Mouse (Mus musculus) hindbrain, embryonic 16.5 days (tissue): ENCODE measurements at regions not wholly inside any gene's neighbourhood (a gene's known extent, or its start where the extent isn't known, plus 50 kb on each side); places are given as distances from the start of the nearest gene placed in this dataset.

Source experiments
- ATAC-seq: fragments of 200-750 bp; cut with Nextera tagmentation; 2 replicates; pipeline ENCODE4 v1.8.0; 2017; ENCODE audit warnings: moderate TSS enrichment, moderate library complexity
- H3K27ac ChIP-seq: fragments of 300-500 bp; sonication (generic); 2 replicates; pipeline ENCODE4 v1.5.1; 2014; ENCODE audit warnings: low read depth, mild to moderate bottlenecking, control low read depth, low read length, moderate library complexity
- H3K27me3 ChIP-seq: fragments of 300-500 bp; sonication (generic); replicated peaks from 2 replicates; pipeline ENCODE4 v1.6.1; 2014; ENCODE audit warnings: low read length; ENCODE audit not compliant: control insufficient read depth, insufficient read depth
- H3K36me3 ChIP-seq: fragments of 300-500 bp; sonication (generic); 2 replicates; pipeline ENCODE4 v1.6.1; 2014; ENCODE audit warnings: mild to moderate bottlenecking, low read length, moderate library complexity, mixed read lengths; ENCODE audit not compliant: control insufficient read depth, insufficient read depth
- H3K4me1 ChIP-seq: fragments of 300-500 bp; sonication (generic); 2 replicates; pipeline ENCODE4 v1.6.1; 2014; ENCODE audit warnings: low read depth, low read length; ENCODE audit not compliant: control insufficient read depth, insufficient read depth
- H3K4me2 ChIP-seq: fragments of 300-500 bp; sonication (generic); 2 replicates; pipeline ENCODE4 v1.6.1; 2014; ENCODE audit warnings: mild to moderate bottlenecking, low read length, control low read depth, moderate library complexity
- H3K4me3 ChIP-seq: fragments of 300-500 bp; sonication (generic); 2 replicates; pipeline ENCODE4 v1.5.1; 2014; ENCODE audit warnings: mild to moderate bottlenecking, low read length, control low read depth, moderate library complexity
- H3K9ac ChIP-seq: fragments of 300-500 bp; sonication (generic); 2 replicates; pipeline ENCODE4 v1.6.1; 2014; ENCODE audit warnings: low read depth, mild to moderate bottlenecking, control low read depth, low read length, moderate library complexity
- H3K9me3 ChIP-seq: fragments of 300-500 bp; sonication (generic); 2 replicates; pipeline ENCODE4 v1.6.1; 2014; ENCODE audit warnings: mild to moderate bottlenecking, low read length, moderate library complexity; ENCODE audit not compliant: control insufficient read depth
- WGBS: fragments of 180-500 bp; shearing (Covaris S2); extraction: QIAGEN DNeasy Blood & Tissue Kit; methylation state at CpG from one replicate; pipeline ENCODE4 v1.1.7; 2014; 5-methylcytosine and 5-hydroxymethylcytosine counted together

DNA sequence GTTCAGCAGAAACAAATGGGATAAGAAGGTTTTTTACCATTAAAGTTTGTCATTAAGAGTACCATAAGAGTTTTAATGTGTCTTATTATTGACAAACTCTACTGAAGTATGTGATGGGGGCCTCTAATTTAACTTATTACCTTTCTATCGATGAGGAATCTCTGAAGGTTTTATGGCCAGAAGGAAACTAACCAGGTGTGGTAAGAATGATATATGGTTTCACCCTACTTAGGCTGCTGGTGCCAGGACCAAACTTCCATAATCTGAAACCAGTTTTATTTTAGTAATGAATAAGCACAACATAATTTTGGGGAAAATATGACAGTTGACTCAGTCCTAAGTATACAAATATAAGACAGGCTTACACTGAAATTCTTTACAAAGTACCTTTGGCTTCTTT lies 401.1 kb downstream of the Gm11232 start:
- no peak overlapping the region for H3K9ac ChIP-seq
- ATAC-seq, result no peak
- no peaks in the 10 kb centered on the region for H3K27me3 ChIP-seq
- WGBS, result 95% methylated on average over 1 of the region's 1 CpGs
- no peak overlapping the region for H3K27ac ChIP-seq
- H3K4me1 ChIP-seq, result no peaks in the 10 kb centered on the region
- no peaks in the 10 kb centered on the region for H3K9me3 ChIP-seq
- no peak overlapping the region for H3K4me2 ChIP-seq
- H3K4me3 ChIP-seq, result no peak overlapping the region
- H3K36me3 ChIP-seq, result no peaks in the 10 kb centered on the region

GRCm38 (mm10) chr4:71356310-71356709 lies 401.5 kb downstream of the Gm11232 start:
- Histone ChIP-seq H3K27me3 (no peaks in the 10 kb centered on the region), H3K9me3 (no peaks in the 10 kb centered on the region), H3K27ac (no peak overlapping the region), H3K4me3 (no peak overlapping the region), H3K36me3 (no peaks in the 10 kb centered on the region), H3K9ac (no peak overlapping the region), H3K4me1 (no peaks in the 10 kb centered on the region), H3K4me2 (no peak overlapping the region)
- no peak for ATAC-seq
- 74% methylated on average over 1 of the region's 1 CpGs for WGBS

GRCm38 (mm10) chr4:71351880-71352279 lies 405.9 kb downstream of the Gm11232 start:
- ATAC-seq, result no peak
- Histone ChIP-seq H3K9ac (no peak overlapping the region), H3K9me3 (no peaks in the 10 kb centered on the region), H3K27me3 (no peaks in the 10 kb centered on the region), H3K36me3 (no peaks in the 10 kb centered on the region), H3K4me1 (no peaks in the 10 kb centered on the region), H3K4me2 (no peak overlapping the region), H3K4me3 (no peak overlapping the region), H3K27ac (no peak overlapping the region)
- 79% methylated on average over 2 of the region's 2 CpGs for WGBS

DNA sequence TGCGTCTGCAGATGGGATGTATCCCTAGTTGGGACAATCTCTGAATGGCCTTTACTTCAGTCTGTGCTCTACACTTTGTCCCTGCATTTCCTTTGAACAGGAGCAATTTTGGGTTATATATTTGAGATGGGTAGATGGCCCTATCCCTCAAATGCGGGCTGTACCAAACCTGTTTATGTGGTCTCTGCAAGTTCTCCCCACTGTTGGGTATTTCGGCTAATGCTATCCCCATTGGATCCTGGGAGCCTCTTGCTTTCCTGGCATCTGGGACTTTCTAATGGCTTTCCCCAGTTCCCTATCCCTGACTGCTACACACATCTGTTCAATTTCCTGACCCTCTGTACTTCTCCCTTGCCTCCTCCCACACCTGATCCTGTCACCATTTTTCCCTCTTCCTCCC lies 414.7 kb downstream of the Gm11232 start:
- H3K36me3 ChIP-seq, result no peaks in the 10 kb centered on the region
- no peak overlapping the region for H3K4me2 ChIP-seq
- H3K4me3 ChIP-seq, result no peak overlapping the region
- H3K27ac ChIP-seq, result no peak overlapping the region
- no peaks in the 10 kb centered on the region for H3K27me3 ChIP-seq
- WGBS, result 92% methylated on average over 3 of the region's 3 CpGs
- no peak for ATAC-seq
- no peak overlapping the region for H3K9ac ChIP-seq
- no peaks in the 10 kb centered on the region for H3K9me3 ChIP-seq
- H3K4me1 ChIP-seq, result no peaks in the 10 kb centered on the region

DNA sequence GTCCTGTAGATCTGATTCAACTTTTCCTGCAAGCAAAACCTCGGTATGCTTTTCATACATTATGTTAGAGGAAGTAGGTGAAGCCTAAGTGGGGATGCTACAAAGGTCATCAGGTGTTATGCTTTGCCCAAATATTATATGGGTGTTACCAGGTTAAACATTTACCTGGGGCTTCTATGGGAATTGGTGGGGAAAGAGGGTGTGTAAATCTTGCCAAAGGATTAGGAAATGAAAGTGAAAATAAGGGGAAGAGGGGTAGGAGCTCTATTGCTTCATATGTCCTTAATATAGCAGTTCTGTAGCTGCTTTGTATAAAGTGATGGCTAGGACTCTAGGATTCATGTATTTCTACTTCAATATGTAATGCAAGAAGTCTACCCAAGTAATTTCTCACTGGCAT lies 419.2 kb downstream of the Gm11232 start:
- H3K27me3 ChIP-seq, result no peaks in the 10 kb centered on the region

DNA sequence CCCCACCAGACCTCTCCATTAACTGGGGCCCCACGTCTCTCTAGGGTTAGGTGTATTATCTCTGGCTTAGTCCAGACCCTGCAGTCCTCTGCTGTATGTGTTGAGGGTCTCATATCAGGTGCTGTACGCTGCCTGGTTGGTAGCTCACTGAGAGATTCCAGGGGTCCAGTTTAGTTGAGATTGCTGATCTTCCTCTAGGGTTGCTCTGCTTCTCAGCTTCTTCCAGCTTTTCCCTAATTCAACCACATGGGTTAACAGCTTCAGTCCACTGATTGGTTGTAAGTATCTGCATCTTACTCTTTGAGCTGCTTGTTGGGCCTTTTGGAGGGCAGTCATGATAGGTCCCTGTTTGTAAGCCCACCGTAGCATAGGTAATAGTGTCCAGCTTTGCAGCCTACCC lies 425.1 kb downstream of the Gm11232 start:
- Histone ChIP-seq H3K9ac (no peak overlapping the region), H3K27ac (no peak overlapping the region), H3K4me3 (no peak overlapping the region), H3K36me3 (no peaks in the 10 kb centered on the region), H3K4me1 (no peaks in the 10 kb centered on the region), H3K27me3 (no peaks in the 10 kb centered on the region), H3K4me2 (no peak overlapping the region), H3K9me3 (no peaks in the 10 kb centered on the region)
- ATAC-seq, result no peak
- 86% methylated on average over 3 of the region's 3 CpGs for WGBS

More for the DNA sequence above, 419.2 kb downstream of the Gm11232 start:
- no peaks in the 10 kb centered on the region for H3K36me3 ChIP-seq
- H3K9me3 ChIP-seq, result no peaks in the 10 kb centered on the region
- H3K4me2 ChIP-seq, result no peak overlapping the region
- ATAC-seq, result no peak
- H3K9ac ChIP-seq, result no peak overlapping the region
- no peak overlapping the region for H3K4me3 ChIP-seq
- H3K27ac ChIP-seq, result no peak overlapping the region
- H3K4me1 ChIP-seq, result no peaks in the 10 kb centered on the region
- 67% methylated on average over 1 of the region's 1 CpGs for WGBS

- H3K4me3 ChIP-seq, result no peak overlapping the region
- ATAC-seq, result no peak
- no peaks in the 10 kb centered on the region for H3K4me1 ChIP-seq
- H3K36me3 ChIP-seq, result no peaks in the 10 kb centered on the region
- H3K27me3 ChIP-seq, result no peaks in the 10 kb centered on the region
- no peak overlapping the region for H3K4me2 ChIP-seq
- no peak overlapping the region for H3K9ac ChIP-seq
- no peak overlapping the region for H3K27ac ChIP-seq
- H3K9me3 ChIP-seq, result no peaks in the 10 kb centered on the region
- 76% methylated on average over 4 of the region's 4 CpGs for WGBS
Measured at GRCm38 (mm10) chr4:71332018-71332417, 425.7 kb downstream of the Gm11232 start.

DNA sequence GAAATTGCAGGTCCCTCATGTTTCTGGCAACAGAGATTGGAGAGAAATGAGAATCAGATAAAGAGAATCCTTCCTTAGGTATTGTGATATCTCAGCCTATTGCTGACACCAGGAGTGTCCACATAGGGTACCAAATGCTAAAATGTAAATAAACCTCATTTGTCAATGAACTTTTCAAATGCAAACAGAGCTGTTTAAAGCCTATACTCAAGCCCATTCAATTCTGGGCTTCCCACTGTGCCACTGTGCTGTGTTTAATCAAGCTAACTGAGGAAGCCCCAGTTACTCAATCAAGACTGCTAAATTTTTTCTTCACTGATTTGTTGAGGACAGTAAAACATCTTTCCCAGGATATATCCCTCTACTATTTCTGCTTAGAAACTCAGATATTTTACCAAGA lies 441.2 kb downstream of the Gm11232 start:
- no peak overlapping the region for H3K4me2 ChIP-seq
- H3K9ac ChIP-seq, result no peak overlapping the region
- H3K9me3 ChIP-seq, result no peaks in the 10 kb centered on the region
- no peak for ATAC-seq
- H3K4me1 ChIP-seq, result no peaks in the 10 kb centered on the region
- no peak overlapping the region for H3K4me3 ChIP-seq
- H3K27me3 ChIP-seq, result no peaks in the 10 kb centered on the region
- H3K36me3 ChIP-seq, result no peaks in the 10 kb centered on the region
- H3K27ac ChIP-seq, result no peak overlapping the region

DNA sequence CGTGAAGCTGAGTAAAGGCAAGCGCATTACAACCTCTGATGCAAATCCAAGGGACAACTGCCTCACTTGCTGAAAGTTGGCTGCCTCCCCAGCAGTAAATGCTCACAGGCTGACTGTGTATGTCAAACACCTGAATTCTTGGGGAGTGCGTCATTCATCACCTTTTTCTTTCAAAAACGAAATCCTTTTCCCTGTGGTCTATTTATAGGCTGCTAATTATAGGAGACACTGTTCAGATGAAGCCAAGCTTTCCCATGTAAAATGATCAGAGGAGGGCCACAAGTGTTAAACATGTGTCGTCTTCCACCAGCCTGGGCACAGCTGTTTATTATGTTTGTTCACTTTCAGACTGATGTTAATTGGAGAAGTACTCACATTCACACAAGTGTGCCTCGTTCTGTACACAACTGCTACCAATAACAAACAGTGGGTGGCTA lies 450.6 kb downstream of the Gm11232 start:
- 73% methylated on average over 6 of the region's 6 CpGs for WGBS
- H3K36me3 ChIP-seq, result no peaks in the 10 kb centered on the region
- no peaks in the 10 kb centered on the region for H3K27me3 ChIP-seq
- no peaks in the 10 kb centered on the region for H3K9me3 ChIP-seq
- no peak overlapping the region for H3K9ac ChIP-seq
- no peak for ATAC-seq
- no peak overlapping the region for H3K4me3 ChIP-seq
- H3K4me1 ChIP-seq, result no peaks in the 10 kb centered on the region
- H3K4me2 ChIP-seq, result no peak overlapping the region
- no peak overlapping the region for H3K27ac ChIP-seq

GRCm38 (mm10) chr4:71306690-71307089 lies 451.1 kb downstream of the Gm11232 start:
- Histone ChIP-seq H3K4me2 (no peak overlapping the region), H3K4me3 (no peak overlapping the region), H3K9ac (no peak overlapping the region), H3K27me3 (no peaks in the 10 kb centered on the region), H3K4me1 (no peaks in the 10 kb centered on the region), H3K9me3 (no peaks in the 10 kb centered on the region), H3K27ac (no peak overlapping the region), H3K36me3 (no peaks in the 10 kb centered on the region)
- ATAC-seq, result no peak
- 81% methylated on average over 6 of the region's 6 CpGs for WGBS
